Mouse (Mus musculus) bone marrow macrophage, adult 2 months (primary cell): ENCODE results near the gene Zfp605.

Experiments
- CTCF ChIP-seq: IDR thresholded peaks from 2 replicates; pipeline ENCODE4 v1.5.1; 2012; ENCODE audit warnings: low read depth, mild to moderate bottlenecking, low read length, moderate library complexity
- POLR2A ChIP-seq: IDR thresholded peaks from 2 replicates; pipeline ENCODE4 v1.6.1; 2012; ENCODE audit warnings: mild to moderate bottlenecking, low read depth, low read length, borderline replicate concordance

DNA sequence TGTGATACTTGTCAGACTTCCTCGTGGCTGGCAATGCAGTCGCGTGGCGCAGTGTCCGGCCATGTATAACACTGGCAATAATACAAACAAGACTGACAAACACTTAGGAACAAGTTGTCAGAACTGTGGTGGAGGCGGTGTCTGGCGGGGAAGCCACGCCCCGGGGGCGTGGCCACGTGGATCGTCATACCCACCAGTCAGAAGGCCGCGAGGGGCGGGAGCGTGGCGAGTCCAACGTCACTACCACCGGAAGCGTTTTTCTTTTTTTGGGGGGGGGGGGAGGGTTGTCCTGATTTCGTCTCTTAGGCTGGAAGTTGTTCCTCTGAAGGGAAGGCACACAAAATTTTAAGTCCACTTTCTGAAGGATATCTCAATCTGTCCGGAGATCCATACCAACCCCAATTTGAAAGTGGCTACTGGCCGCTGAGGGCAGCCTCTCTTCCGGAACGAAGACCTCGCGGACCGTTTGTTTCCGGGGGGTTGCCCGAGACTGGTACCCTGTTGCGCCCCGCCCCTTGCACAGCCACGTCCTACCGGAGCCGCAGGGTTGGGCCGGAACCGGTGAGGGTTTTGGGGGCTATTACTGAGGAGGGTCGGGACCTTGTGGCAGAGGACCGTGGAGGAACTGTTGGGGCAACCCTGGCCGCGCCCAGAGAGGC is 66.6 kb downstream of the Zfp605 start, which contains the start of gene Golga3:
- TF ChIP-seq POLR2A (no peak), CTCF (no peak)
